Mouse (Mus musculus) adrenal gland, adult 18-20 months (tissue): ENCODE results near the gene Cavin1. TPM values are rescaled to one million over a fixed set of nuclear protein-coding genes. Genes with fewer than 3 reads are reported as not detected.

Source experiments
- DNase-seq, 2 experiments: peaks; one replicate each; pipeline ENCODE4 v3.0.0; 2021 to 2022; ENCODE audit warnings: low spot score in 2 of 2
- total RNA-seq, 2 experiments: library from RNA; stranded (reverse); gene quantifications; 1 replicate in 1 of 2; 2 replicates in 1 of 2; pipeline ENCODE4 v1.2.3; 2021

Cavin1 gene
- total RNA-seq, 2 experiments from 2014 or later = 296 to 352 TPM

GRCm38 (mm10) chr11:100959464-100959810 lies 11.2 kb downstream of the Cavin1 start:
- peak; percentile 63 to 67 for DNase-seq

- no peak for DNase-seq
Measured at GRCm38 (mm10) chr11:100958613-100959463, 11.8 kb downstream of the Cavin1 start.

- no peak for DNase-seq
Measured at GRCm38 (mm10) chr11:100957915-100958469, 12.7 kb downstream of the Cavin1 start.

- DNase-seq = peak; percentile 96
Measured at GRCm38 (mm10) chr11:100957244-100957643, 13.4 kb downstream of the Cavin1 start.

GRCm38 (mm10) chr11:100949540-100949939 lies 21.1 kb downstream of the Cavin1 start:
- no peak for DNase-seq

- DNase-seq = no peak
Measured at GRCm38 (mm10) chr11:100948317-100948716, 22.4 kb downstream of the Cavin1 start.

- DNase-seq = no peak
Measured at GRCm38 (mm10) chr11:100947548-100947947, 23.1 kb downstream of the Cavin1 start.

GRCm38 (mm10) chr11:100946862-100947261 lies 23.8 kb downstream of the Cavin1 start:
- no peak for DNase-seq

GRCm38 (mm10) chr11:100942388-100942787 lies 28.3 kb downstream of the Cavin1 start:
- no peak for DNase-seq

GRCm38 (mm10) chr11:100939512-100940151 lies 31.1 kb downstream of the Cavin1 start, which contains the start of gene Stat3:
TSS of gene Stat3 (minus strand) at chr11:100939540.
- peak; percentile 99 to 100 for DNase-seq

GRCm38 (mm10) chr11:100938711-100939511 lies 31.8 kb downstream of the Cavin1 start:
- no peak for DNase-seq

- DNase-seq = peak in 1 of 2 experiments; percentile 36
Measured at GRCm38 (mm10) chr11:100938112-100938511, 32.6 kb downstream of the Cavin1 start.

- DNase-seq = no peak
Measured at GRCm38 (mm10) chr11:100937295-100937694, 33.4 kb downstream of the Cavin1 start.

- no peak for DNase-seq
Measured at GRCm38 (mm10) chr11:100935373-100936355, 35.0 kb downstream of the Cavin1 start.

- DNase-seq = peak; percentile 38 to 40
Measured at GRCm38 (mm10) chr11:100931254-100931921, 39.3 kb downstream of the Cavin1 start.

- DNase-seq = no peak
Measured at GRCm38 (mm10) chr11:100930611-100931010, 40.1 kb downstream of the Cavin1 start.

- no peak for DNase-seq
Measured at GRCm38 (mm10) chr11:100927386-100927785, 43.3 kb downstream of the Cavin1 start.

GRCm38 (mm10) chr11:100924386-100924919 lies 46.2 kb downstream of the Cavin1 start:
- no peak for DNase-seq
